Mouse (Mus musculus): ENCODE data around the gene Uqcr10. TPM values are rescaled to one million over a fixed set of nuclear protein-coding genes. Genes with fewer than 3 reads are reported as not detected.

Gene Uqcr10
- polyA plus RNA-seq, 1 experiment from 2014 or later, result 842 TPM

- CTCF ChIA-PET, result no interaction called here
- in situ Hi-C loops (cut with MboI; ENCODE audit: low pct_unique_long_range_greater_than_20kb), result no loop called here
- no peak for TF ChIP-seq CTCF (IDR thresholded peaks at IDR 0.05)
- no peak for DNase-seq (ENCODE audit: low read depth, low spot score)
- H3K27me3 ChIP-seq, result no peaks in the 10 kb centered on the region
- POLR2A ChIA-PET, result no interaction called here
- no peak for ATAC-seq
Measured at GRCm38 (mm10) chr11:4734179-4734578, 30.0 kb upstream of the Uqcr10 start.

GRCm38 (mm10) chr11:4731781-4732180 is 27.6 kb upstream of the Uqcr10 start:
- CTCF ChIA-PET, result no interaction called here
- POLR2A ChIA-PET, result no interaction called here
- no peaks in the 10 kb centered on the region for H3K27me3 ChIP-seq
- TF ChIP-seq CTCF (IDR thresholded peaks at IDR 0.05), result no peak
- ATAC-seq (no peak), DNase-seq (ENCODE audit: low read depth, low spot score) (no peak)
- in situ Hi-C loops (cut with MboI; ENCODE audit: low pct_unique_long_range_greater_than_20kb), result no loop called here

- CTCF ChIA-PET, result no interaction called here
- H3K27me3 ChIP-seq, result no peaks in the 10 kb centered on the region
- ATAC-seq (no peak), DNase-seq (ENCODE audit: low read depth, low spot score) (no peak)
- POLR2A ChIA-PET, result no interaction called here
- TF ChIP-seq CTCF (IDR thresholded peaks at IDR 0.05), result no peak
- in situ Hi-C loops (cut with MboI; ENCODE audit: low pct_unique_long_range_greater_than_20kb), result no loop called here
Measured at GRCm38 (mm10) chr11:4730913-4731312, 26.8 kb upstream of the Uqcr10 start.

- ATAC-seq (no peak), DNase-seq (ENCODE audit: low read depth, low spot score) (no peak)
- H3K27me3 ChIP-seq, result no peaks in the 10 kb centered on the region
- in situ Hi-C loops (cut with MboI; ENCODE audit: low pct_unique_long_range_greater_than_20kb), result no loop called here
- ChIA-PET CTCF (no interaction called here), POLR2A (no interaction called here)
- no peak for TF ChIP-seq CTCF (IDR thresholded peaks at IDR 0.05)
Measured at GRCm38 (mm10) chr11:4730096-4730495, 26.0 kb upstream of the Uqcr10 start.

GRCm38 (mm10) chr11:4729603-4730002 is 25.5 kb upstream of the Uqcr10 start:
- ATAC-seq (no peak), DNase-seq (ENCODE audit: low read depth, low spot score) (no peak)
- ChIA-PET POLR2A (no interaction called here), CTCF (no interaction called here)
- H3K27me3 ChIP-seq, result no peaks in the 10 kb centered on the region
- no peak for TF ChIP-seq CTCF (IDR thresholded peaks at IDR 0.05)
- in situ Hi-C loops (cut with MboI; ENCODE audit: low pct_unique_long_range_greater_than_20kb), result no loop called here

GRCm38 (mm10) chr11:4721728-4722127 is 17.6 kb upstream of the Uqcr10 start:
- in situ Hi-C loops (cut with MboI; ENCODE audit: low pct_unique_long_range_greater_than_20kb), result no loop called here
- DNase-seq (ENCODE audit: low read depth, low spot score) (no peak), ATAC-seq (no peak)
- ChIA-PET CTCF (no interaction called here), POLR2A (no interaction called here)
- no peak for TF ChIP-seq CTCF (IDR thresholded peaks at IDR 0.05)
- H3K27me3 ChIP-seq, result no peaks in the 10 kb centered on the region

GRCm38 (mm10) chr11:4720900-4721580 is 16.9 kb upstream of the Uqcr10 start:
- ChIA-PET CTCF (no interaction called here), POLR2A (no interaction called here)
- in situ Hi-C loops (cut with MboI; ENCODE audit: low pct_unique_long_range_greater_than_20kb), result no loop called here
- no peak for ATAC-seq
- no peak for DNase-seq (ENCODE audit: low read depth, low spot score)
- no peaks in the 10 kb centered on the region for H3K27me3 ChIP-seq
- no peak for TF ChIP-seq CTCF (IDR thresholded peaks at IDR 0.05)

GRCm38 (mm10) chr11:4720393-4720792 is 16.3 kb upstream of the Uqcr10 start:
- POLR2A ChIA-PET, result no interaction called here
- no peak for DNase-seq (ENCODE audit: low read depth, low spot score)
- ATAC-seq, result no peak
- CTCF ChIA-PET, result no interaction called here
- TF ChIP-seq CTCF (IDR thresholded peaks at IDR 0.05), result no peak
- in situ Hi-C loops (cut with MboI; ENCODE audit: low pct_unique_long_range_greater_than_20kb), result no loop called here
- no peaks in the 10 kb centered on the region for H3K27me3 ChIP-seq

- CTCF ChIA-PET, result no interaction called here
- DNase-seq (ENCODE audit: low read depth, low spot score) (no peak), ATAC-seq (no peak)
- in situ Hi-C loops (cut with MboI; ENCODE audit: low pct_unique_long_range_greater_than_20kb), result no loop called here
- TF ChIP-seq CTCF (IDR thresholded peaks at IDR 0.05), result no peak
- POLR2A ChIA-PET, result no interaction called here
- H3K27me3 ChIP-seq, result no peaks in the 10 kb centered on the region
Measured at GRCm38 (mm10) chr11:4719961-4720360, 15.8 kb upstream of the Uqcr10 start.

GRCm38 (mm10) chr11:4718548-4718947 is 14.4 kb upstream of the Uqcr10 start:
- no peaks in the 10 kb centered on the region for H3K27me3 ChIP-seq
- in situ Hi-C loops (cut with MboI; ENCODE audit: low pct_unique_long_range_greater_than_20kb), result no loop called here
- POLR2A ChIA-PET, result interaction anchor here (0.8 kb wide), 1 partner anchor 10 kb away, joined by 3 read pairs; no protein-coding TSS in a partner anchor
- ATAC-seq, result no peak
- no peak for TF ChIP-seq CTCF (IDR thresholded peaks at IDR 0.05)
- CTCF ChIA-PET, result no interaction called here
- DNase-seq (ENCODE audit: low read depth, low spot score), result no peak

GRCm38 (mm10) chr11:4716530-4717236 is 12.5 kb upstream of the Uqcr10 start:
- H3K27me3 ChIP-seq, result no peaks in the 10 kb centered on the region
- TF ChIP-seq CTCF (IDR thresholded peaks at IDR 0.05), result no peak
- CTCF ChIA-PET, result no interaction called here
- in situ Hi-C loops (cut with MboI; ENCODE audit: low pct_unique_long_range_greater_than_20kb), result no loop called here
- POLR2A ChIA-PET, result interaction anchor here (0.8 kb wide), 1 partner anchor 19 kb away, joined by 3 read pairs; no protein-coding TSS in a partner anchor
- DNase-seq (ENCODE audit: low read depth, low spot score), result no peak
- ATAC-seq, result no peak

All from Patski (cell line).